Mouse (Mus musculus) erythroblast, embryonic 14.5 days (primary cell): ENCODE measurements around the gene Gm26992. TPM values are rescaled to one million over a fixed set of nuclear protein-coding genes. Genes with fewer than 3 reads are reported as not detected.

ENCODE experiments used
- H3K27me3 ChIP-seq: 2 replicates; pipeline ENCODE4 v1.6.1; 2012; ENCODE audit warnings: inconsistent platforms; ENCODE audit not compliant: control insufficient read depth
- H3K36me3 ChIP-seq: 2 replicates; pipeline ENCODE4 v1.6.1; 2012; ENCODE audit warnings: mild to moderate bottlenecking, inconsistent platforms; ENCODE audit not compliant: control insufficient read depth
- H3K4me1 ChIP-seq: 2 replicates; pipeline ENCODE4 v1.6.1; 2012; ENCODE audit warnings: inconsistent platforms; ENCODE audit not compliant: control insufficient read depth
- H3K4me3 ChIP-seq: replicated peaks from 2 replicates; pipeline ENCODE3; 2012; ENCODE audit warnings: moderate library complexity, mild to moderate bottlenecking, inconsistent platforms
- H3K9me3 ChIP-seq: 2 replicates; pipeline ENCODE4 v1.6.1; 2012; ENCODE audit warnings: low read length, inconsistent platforms, mixed read lengths; ENCODE audit not compliant: control insufficient read depth
- GATA1 ChIP-seq: IDR thresholded peaks from 2 replicates; pipeline ENCODE4 v1.6.1; 2012; ENCODE audit warnings: low read length, inconsistent platforms, mixed read lengths
- TAL1 ChIP-seq: IDR thresholded peaks from 3 replicates; pipeline ENCODE4 v1.6.1; 2012; ENCODE audit warnings: low read length, inconsistent platforms, mixed read lengths
- polyA plus RNA-seq: library from polyadenylated mRNA; stranded (reverse); fragments of >175 nt; gene quantifications from 2 replicates; pipeline ENCODE4 v1.2.3, GENCODE M21; 2012

Gene Gm26992
- not detected in 2 replicates for polyA plus RNA-seq

DNA sequence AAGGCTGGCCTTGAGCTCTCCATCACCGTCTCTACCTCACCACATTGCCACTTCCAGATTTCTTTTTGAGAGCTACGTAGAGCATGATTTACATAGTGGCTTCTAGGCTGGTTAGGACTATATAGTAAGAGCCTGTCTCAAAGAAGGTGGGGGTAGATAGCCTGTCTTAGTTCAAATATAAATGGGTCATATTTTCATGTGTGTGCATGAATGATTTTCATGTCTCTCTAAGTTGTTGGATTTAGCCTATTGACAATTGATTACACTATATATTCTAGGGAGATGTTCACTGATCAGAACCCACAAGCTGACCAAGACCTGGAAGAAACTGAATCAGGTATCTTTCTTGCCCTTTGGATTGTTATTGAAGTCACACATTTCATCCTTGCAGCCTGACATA, at the start of gene Gm26992:
Gene Gm26992 (plus strand): TSS at position 301 of the 400 bp plus-strand sequence.
- no peaks in the 10 kb centered on the region for H3K9me3 ChIP-seq
- H3K4me3 ChIP-seq, result no peak within 1 kb of the TSS
- peaks cover 13% of the 10 kb centered on the region for H3K27me3 ChIP-seq
- TF ChIP-seq TAL1 (no peak), GATA1 (no peak)
- H3K36me3 ChIP-seq, result no peaks in the 10 kb centered on the region
- H3K4me1 ChIP-seq, result no peaks in the 10 kb centered on the region

DNA sequence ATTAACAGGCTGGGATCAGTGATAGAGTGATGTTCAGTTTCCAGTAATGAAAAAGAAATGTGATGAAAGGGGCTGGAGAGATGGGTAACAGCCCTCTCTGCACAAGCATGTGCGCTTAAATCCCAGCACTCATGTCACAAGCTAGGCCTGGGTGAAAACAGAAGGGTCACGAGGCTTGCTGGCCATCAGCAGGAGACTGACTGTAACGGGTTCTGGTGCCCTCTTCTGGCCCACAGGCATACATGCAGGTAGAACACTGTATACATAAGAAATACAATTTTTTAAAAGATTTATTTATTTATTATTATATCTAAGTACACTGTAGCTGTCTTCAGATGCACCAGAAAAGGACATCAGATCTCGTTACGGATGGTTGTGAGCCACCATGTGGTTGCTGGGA, 47.6 kb upstream of the Gm26992 start:
- H3K9me3 ChIP-seq, result no peaks in the 10 kb centered on the region
- no peak for TF ChIP-seq GATA1
- no peak for TF ChIP-seq TAL1
- no peak overlapping the region for H3K4me3 ChIP-seq
- H3K4me1 ChIP-seq, result no peaks in the 10 kb centered on the region
- H3K36me3 ChIP-seq, result no peaks in the 10 kb centered on the region
- peaks cover 6% of the 10 kb centered on the region; the same call in 1 of the 2 replicates for H3K27me3 ChIP-seq

DNA sequence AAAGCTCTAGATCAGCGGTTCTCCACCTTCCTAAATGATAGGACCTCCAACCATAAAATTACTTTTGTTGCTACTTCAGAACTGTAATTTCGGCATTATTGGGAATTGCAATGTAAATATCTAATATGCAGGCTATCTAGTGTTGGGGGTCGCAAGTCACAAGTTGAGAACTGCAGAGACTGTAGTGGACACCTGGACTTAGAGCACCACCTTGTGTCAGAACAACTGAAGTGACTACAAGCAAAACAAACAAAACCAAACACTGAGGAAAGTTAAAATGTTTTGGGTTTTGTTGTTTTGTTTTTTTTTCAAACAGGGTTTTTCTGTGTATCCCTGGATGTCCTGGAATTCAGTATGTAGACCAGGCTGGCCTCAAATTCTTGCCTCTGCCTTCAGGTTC, 37.3 kb upstream of the Gm26992 start:
- TF ChIP-seq TAL1, result no peak
- TF ChIP-seq GATA1, result no peak
- peaks cover 10% of the 10 kb centered on the region; the same call in 1 of the 2 replicates for H3K27me3 ChIP-seq
- no peaks in the 10 kb centered on the region for H3K36me3 ChIP-seq
- no peak overlapping the region for H3K4me3 ChIP-seq
- H3K9me3 ChIP-seq, result no peaks in the 10 kb centered on the region
- H3K4me1 ChIP-seq, result no peaks in the 10 kb centered on the region

DNA sequence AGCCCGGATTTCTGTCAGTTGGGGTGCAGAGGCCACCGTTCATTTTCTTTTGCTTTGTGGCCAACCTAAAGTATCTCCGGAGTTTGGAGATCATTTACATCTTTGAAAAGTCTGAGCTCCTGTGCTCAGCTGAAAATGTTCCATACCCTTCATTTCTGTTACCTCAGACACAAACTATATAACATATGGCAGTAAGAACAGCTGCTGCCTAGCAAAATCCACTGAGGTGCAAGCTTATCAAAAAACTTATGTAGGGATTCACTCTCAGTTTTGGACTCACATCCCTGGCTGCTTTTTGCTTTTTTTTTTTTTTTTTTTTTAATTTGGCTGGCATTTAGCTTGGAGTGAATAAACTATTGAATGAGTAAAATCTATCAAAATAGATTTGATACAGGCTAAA, 33.7 kb upstream of the Gm26992 start:
- Histone ChIP-seq H3K36me3 (no peaks in the 10 kb centered on the region), H3K27me3 (peaks cover 8% of the 10 kb centered on the region; the same call in 1 of the 2 replicates), H3K4me3 (no peak overlapping the region), H3K9me3 (no peaks in the 10 kb centered on the region), H3K4me1 (no peaks in the 10 kb centered on the region)
- no peak for TF ChIP-seq TAL1
- no peak for TF ChIP-seq GATA1

DNA sequence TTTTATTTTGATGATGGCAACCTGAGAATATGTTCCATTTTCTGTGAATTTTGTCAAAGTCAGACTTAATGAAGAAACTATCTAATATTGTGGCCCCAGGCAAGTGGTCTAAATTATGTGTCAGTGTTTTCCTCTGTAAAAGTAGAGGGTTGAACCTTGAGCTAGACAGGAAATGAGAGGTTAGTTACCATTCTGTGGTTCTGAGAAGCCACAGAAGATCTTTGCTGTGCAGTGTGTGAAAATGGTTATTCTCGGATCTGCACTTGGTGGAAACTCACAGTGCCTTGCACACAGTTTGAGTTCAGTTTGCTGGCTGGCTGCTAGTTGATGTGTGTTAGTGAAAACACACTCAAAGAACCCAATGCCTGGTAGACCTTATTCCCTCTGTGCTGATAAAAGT, 28.0 kb upstream of the Gm26992 start:
- H3K9me3 ChIP-seq, result no peaks in the 10 kb centered on the region
- H3K4me1 ChIP-seq, result no peaks in the 10 kb centered on the region
- H3K36me3 ChIP-seq, result no peaks in the 10 kb centered on the region
- peaks cover 19% of the 10 kb centered on the region for H3K27me3 ChIP-seq
- no peak overlapping the region for H3K4me3 ChIP-seq
- TF ChIP-seq GATA1 (no peak), TAL1 (no peak)

DNA sequence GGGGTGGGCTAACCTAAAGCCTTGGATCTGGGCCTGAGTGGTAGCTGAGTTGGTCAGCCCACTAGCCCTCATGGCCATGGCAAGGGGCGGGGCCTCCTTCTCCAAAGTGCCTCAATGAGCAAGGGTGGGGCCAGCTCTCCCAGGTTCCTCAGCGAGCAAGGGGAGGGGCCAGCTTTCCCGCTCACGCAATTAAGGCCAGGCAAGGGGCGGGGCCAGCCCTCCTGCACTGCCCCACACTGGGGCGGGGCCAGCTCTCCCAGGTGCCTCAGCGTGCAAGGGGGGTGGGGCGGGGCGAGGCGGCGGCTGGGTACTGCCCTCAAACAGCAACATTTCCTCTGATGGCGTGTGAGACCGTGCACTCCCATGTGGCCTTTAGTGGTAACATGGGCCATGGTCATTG, 16.8 kb upstream of the Gm26992 start:
- H3K27me3 ChIP-seq, result peaks cover 13% of the 10 kb centered on the region
- H3K9me3 ChIP-seq, result no peaks in the 10 kb centered on the region

DNA sequence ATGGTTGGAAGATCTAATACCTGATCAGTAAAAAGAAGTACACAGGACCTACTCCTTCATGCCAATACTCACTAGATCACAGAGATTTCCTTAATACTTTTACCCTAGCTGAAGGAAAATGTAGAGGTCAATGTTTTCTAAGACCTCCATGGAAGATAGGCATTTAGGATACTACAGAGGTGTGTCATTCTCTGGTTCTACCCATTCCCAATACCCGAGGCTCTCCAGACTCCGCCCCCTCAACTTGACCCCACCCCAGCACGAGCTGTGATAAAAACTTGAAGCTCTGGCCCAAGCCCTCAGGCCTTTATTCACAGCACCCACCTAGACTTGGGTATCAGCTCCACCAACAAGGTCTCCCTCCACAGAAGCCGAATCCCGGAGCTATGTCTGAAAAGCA, 7.6 kb upstream of the Gm26992 start, which contains the start of gene Tsx:
Gene Tsx (plus strand): TSS at position 301 of the 400 bp plus-strand sequence.
- TF ChIP-seq TAL1 (no peak), GATA1 (no peak)
- Histone ChIP-seq H3K27me3 (peaks cover 23% of the 10 kb centered on the region), H3K36me3 (no peaks in the 10 kb centered on the region), H3K4me3 (no peak within 1 kb of the TSS), H3K4me1 (no peaks in the 10 kb centered on the region), H3K9me3 (no peaks in the 10 kb centered on the region)

More for the DNA sequence above, 16.8 kb upstream of the Gm26992 start:
- TF ChIP-seq TAL1, result no peak
- TF ChIP-seq GATA1, result no peak
- H3K4me1 ChIP-seq, result peaks cover 4% of the 10 kb centered on the region
- H3K36me3 ChIP-seq, result no peaks in the 10 kb centered on the region
- H3K4me3 ChIP-seq, result no peak overlapping the region

DNA sequence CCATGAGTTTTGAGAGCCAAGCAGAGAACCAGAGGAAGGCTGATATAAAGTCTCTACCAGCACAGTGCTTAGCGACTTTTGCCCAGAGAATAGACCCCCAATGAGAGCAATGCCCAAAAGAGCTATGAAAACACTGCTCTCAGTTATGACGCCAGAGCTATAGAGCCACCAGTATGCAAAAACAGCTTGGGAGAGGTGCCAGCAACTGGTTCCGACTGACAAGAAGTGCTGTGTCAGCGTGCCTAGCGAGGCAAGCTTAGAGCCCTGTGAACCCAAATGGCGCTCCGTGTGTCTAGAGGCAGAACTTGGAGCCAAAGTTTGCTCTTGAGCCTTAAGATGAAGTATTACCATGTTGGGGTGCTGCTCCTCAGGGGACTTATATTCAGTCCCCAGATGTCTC, 5.9 kb downstream of the Gm26992 start:
- no peaks in the 10 kb centered on the region for H3K36me3 ChIP-seq
- H3K4me3 ChIP-seq, result no peak overlapping the region
- H3K27me3 ChIP-seq, result peaks cover 13% of the 10 kb centered on the region
- H3K4me1 ChIP-seq, result no peaks in the 10 kb centered on the region
- TF ChIP-seq GATA1 (no peak), TAL1 (no peak)
- H3K9me3 ChIP-seq, result no peaks in the 10 kb centered on the region

DNA sequence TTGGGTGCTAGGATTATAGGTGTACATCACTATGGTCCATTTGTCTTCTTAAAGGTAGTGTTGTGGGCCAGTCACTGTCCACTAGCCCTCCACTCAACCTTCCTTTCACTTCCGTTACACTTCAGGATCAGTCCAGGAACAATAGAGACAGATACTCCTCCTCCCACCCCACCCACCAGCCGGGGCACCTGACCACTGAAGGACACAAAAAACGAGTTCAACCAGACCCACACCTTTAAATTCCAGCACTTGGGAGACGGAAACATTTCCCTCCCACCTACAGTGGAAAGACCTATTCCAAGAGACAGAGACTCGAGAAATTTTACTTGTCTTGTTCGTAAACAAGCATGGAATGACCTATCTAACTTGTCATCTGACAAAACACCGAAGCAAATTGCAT, 10.5 kb downstream of the Gm26992 start:
- Histone ChIP-seq H3K4me3 (no peak overlapping the region), H3K27me3 (peaks cover 26% of the 10 kb centered on the region), H3K9me3 (no peaks in the 10 kb centered on the region), H3K4me1 (no peaks in the 10 kb centered on the region), H3K36me3 (no peaks in the 10 kb centered on the region)
- TF ChIP-seq TAL1 (no peak), GATA1 (no peak)

DNA sequence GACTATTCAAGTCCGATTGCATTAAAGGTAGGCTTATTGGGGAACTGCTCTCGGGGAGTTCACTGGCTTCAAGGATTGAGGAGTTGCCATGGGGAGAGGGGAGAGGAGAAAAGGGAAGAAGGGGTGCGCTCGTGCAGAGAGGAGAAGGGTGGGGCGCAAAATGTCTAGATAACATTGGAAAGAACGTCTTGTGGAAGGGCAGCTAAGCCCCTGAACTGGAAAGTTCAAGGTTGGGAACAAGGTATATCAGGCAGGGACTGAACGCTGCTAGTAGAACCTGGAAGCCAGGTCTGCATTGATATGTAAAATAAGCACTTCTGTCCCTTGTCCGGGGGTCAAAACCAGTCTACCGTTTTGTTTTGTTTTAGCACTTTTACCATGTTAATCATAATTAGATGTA, 16.2 kb downstream of the Gm26992 start:
- Histone ChIP-seq H3K27me3 (peaks cover 43% of the 10 kb centered on the region), H3K36me3 (no peaks in the 10 kb centered on the region), H3K9me3 (no peaks in the 10 kb centered on the region), H3K4me3 (no peak overlapping the region), H3K4me1 (no peaks in the 10 kb centered on the region)
- no peak for TF ChIP-seq GATA1
- no peak for TF ChIP-seq TAL1
